Mouse (Mus musculus) kidney, postnatal 25 days (tissue): ENCODE results near the gene Bcl9.
A peak's percentile ranks its signal among the peaks of the same experiment; 100 is the strongest.

Experiments used
- DNase-seq, 2 experiments: peaks; one replicate each; pipeline ENCODE4 v3.0.0; 2021; ENCODE audit warnings: mixed read lengths in 2 of 2

Bcl9 gene

DNA sequence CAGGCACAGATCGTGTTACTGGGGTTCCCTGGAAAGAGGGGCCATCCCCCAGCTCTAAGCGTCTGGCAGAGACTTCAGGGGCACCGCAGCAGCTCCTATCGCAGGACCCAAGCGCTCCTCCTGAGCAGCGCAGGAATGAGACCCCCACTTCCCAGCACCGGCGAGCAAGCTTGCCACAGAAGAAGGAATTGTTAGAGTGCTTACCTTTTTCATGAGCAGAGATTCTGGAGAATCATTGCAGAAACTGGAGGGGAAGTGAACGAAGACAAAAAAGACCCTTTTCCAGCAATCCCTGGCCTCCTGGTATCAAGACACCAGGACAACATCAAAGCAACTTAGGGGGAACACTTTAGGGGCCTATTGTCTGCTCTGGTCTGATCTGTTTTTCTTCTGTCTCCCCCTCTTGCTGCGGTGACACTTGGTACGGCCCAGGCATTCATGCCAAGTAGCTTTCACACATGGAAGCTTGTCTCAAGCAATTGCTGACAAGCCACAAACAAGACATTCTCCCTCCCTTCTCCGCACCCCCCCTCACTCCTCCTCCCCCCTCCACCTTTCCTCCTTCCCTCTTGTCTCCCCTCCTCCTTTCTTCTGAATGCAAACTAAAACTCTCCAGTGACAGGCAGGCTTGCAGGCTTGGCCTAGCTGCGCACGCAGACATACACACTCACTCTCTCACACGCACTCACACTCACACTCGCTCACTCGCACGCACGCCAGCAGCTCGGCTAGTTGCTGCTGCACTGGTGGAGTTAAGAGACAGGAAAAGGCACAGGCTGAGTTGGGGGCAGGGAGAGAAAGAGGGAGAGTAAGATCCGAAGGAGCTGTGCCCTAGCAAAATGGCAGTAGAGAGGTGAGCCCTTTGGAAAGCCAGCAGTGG lies at the start of gene Bcl9:
Gene Bcl9, minus strand, starts transcription at position 365 of the 880 bp plus-strand sequence.
- peak; percentile 86 to 91 for DNase-seq

DNA sequence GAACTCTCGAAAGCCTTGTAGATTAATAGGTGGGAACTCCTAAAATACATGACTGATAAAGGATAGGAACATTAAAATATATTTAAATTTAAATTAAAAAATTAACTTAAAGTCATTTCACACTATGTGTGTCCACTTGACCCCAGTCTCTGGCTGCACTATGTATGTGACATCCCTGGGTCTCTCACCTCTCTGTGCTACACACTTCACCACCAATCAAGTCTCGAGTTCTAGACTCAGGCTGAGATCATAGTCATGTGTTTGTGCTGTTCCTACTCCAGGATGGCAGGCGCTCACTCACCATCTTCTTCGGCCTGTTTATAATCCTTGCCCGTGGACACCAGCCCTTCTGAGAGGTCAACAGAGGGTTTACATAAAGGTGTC lies 41.5 kb upstream of the Bcl9 start:
- no peak for DNase-seq

DNA sequence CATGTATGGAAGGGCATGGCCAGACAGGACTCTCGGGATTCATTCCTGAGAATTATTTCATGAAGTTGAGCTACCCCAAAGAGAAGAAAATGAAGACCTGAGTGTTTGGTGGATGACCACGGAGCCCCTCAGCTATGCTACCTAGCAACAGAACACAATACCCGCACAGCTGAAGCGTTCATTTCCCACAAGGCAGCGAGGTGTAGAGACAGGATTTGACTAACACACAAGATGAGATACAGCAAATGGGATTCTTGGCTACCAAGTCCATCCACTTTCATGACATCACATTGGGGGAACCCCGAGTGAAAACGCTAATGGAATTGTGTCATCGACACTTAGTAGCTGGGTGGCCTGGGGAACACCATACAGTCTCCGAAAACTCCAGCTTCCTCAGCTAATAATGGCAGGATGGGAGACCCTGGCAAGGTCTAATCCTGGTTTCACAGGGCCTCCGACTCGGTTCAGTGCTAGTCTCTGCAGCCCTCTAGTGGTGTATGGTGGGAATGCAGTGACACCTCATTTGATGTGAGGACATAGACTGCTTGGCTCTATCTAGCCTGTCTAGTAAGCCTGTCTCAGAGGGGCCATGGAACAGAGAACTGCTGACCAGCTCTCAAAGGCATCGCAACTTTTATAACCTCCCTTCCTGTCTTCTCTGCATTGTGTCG lies 40.9 kb upstream of the Bcl9 start:
- DNase-seq = peak; percentile 87 to 96

DNA sequence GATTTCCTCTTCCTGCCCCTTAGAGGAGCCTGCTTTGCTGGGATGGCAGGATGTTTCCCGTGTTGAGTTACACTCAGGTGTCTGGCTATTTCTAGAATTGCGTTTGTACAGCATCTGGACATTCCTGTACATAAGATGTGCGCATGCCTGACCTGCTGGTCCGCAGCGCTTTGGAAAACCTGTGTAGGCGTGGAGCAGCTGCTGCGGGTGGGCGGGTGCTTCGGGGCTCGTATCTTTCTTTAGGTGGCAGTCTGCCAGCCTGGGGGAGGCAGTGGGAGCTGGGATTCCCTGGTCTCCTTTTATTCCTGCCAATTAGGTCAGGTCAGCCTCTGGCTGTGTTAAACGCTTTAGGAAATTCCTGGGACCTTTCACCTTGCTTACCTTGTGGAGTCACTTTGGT lies 39.6 kb upstream of the Bcl9 start:
- DNase-seq = peak; percentile 38 to 58

DNA sequence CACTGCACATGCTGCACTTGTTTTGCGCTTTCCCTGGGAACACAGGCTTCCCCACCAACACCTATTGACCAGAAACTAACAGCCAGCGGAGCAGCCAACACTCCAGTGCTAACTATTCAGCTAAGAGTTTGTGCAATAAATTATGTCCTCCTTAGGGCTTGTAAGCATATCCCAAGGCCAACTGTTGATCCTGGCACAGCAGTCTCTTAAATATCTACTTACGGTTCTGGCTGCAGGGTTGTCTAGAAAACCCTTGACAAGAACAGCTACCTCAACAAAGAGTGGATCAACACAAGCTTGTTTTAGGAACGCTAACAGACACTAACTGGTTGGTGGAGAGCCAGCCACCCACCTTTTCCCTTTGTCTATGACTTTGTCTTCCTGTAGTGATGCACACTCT lies 38.6 kb upstream of the Bcl9 start:
- no peak for DNase-seq

DNA sequence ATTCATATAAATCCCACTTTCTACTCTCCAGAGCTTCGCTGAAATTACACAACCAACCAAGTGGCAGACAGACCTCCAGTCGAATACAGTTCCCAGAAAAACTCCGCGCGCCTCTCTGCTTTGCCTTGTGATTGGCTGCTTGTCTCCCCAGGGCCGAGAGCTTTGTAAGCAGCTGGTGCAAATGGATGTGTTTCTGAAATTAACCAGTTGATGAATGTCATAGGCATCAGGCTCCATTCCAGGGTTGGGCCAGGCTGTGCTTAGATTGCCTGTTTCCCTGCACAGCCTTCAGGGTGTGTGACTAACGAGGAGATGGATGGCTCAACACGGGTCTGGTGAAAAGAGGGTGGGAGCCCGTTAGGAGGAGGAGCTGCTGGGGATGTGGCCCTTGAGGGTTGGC lies 36.9 kb upstream of the Bcl9 start:
- DNase-seq = no peak

DNA sequence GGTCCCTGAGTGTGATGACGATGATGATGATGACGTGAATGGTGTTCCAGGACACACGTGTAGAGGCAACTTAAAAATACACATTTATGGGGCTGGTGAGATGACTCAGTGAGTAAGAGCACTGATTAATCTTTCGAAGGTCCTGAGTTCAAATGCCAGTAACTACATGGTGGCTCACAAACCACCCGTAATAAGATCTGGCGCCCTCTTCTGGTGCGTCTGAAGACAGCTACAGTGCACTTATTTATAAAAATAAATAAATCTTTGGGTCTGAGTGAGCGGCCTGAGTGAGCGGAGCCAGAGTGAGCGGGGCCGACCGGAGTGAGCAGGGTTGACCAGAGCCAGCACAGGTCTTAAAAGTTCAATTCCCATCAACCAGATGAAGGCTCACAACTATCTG lies 34.5 kb upstream of the Bcl9 start:
- DNase-seq = peak in 1 of 2 experiments; percentile 49

DNA sequence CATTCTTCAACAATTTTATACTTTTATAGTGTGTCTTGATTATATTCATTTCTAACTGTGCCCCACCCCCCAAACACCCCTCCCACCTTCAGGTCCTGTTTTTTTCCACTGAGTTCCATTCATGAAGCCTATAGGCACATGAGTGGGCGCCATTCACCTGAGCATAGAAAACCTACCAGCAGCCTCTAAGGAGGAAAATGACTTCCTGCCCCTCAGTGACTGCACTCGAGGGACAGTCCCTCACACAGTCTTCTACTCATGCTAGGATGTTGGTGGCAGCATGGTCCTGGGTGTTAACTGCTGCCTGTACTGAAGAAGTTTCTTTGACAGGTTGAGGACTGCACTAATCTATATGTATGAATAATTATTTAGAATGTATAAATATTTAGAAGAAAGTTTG lies 30.1 kb upstream of the Bcl9 start:
- no peak for DNase-seq

DNA sequence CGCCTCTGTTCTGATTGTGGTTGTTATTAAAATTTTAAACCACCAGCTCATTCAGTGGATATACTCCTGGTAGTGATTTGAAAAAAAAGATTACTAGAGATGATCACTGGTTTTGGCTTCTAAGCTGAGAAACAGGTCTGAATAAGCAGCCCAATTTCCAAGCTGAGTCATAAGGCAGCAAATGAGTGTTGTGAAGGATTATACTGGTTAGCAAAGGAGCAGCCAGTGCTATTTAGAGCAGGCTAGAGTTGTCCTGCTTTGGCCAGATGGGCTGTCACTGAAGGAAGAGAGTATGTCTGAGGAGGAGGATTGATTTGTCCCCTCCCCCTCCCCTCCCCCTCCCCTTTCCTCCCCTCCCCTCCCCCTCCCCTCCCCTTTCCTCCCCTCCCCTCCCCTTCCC lies 29.6 kb upstream of the Bcl9 start:
- DNase-seq = no peak

DNA sequence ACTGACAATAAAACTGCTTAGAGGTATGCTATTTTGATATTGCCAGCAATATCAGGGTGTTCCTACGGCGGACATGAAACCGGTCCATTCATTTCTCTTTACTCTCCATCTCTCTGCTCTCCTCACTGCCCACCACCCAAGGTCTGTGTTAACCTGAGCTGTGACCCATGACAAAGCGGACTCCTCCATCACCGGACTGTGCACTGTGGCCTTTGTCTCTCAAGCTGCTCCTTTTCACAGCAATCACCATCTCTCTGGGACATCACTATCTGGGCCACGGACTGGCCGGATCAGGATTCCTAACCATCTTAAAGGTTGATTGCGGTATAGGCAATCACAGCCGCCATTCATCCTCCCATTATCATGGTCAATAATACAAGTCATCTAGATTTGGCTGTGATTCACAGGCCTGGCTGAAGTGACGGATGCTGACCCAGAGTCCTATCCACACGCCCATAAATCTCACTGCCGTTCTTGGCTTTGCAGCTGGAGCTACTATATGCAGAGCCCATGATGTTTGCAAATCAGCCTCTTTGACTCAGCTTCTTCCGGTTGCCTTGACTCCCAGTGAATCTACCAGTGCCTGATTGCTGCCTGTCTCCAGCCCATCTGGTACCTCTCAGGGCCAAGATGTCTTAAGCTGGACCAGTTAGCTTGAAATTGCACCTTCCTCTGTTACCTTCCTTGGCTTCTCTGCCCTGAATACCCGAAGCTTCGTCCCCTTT lies 28.1 kb upstream of the Bcl9 start:
- no peak for DNase-seq

DNA sequence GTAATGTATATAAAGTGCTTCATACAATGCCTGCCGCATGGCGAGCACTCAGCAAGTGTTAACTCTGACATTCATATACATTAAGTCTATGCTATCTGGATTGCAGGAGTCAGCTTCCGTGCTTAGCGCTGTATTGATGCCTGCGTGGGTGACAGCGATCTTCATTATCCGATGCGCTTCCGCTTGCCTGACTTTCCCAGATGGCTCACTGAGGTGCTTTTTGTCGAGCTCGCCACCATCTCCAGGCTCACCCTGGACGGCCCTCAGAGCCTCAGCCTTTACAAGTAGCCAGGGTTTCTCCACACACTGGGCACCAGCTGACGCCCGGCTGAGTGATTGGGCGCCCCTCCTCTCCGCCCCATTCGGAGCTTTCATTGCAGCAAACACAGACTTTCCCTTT lies 26.3 kb upstream of the Bcl9 start:
- no peak for DNase-seq

DNA sequence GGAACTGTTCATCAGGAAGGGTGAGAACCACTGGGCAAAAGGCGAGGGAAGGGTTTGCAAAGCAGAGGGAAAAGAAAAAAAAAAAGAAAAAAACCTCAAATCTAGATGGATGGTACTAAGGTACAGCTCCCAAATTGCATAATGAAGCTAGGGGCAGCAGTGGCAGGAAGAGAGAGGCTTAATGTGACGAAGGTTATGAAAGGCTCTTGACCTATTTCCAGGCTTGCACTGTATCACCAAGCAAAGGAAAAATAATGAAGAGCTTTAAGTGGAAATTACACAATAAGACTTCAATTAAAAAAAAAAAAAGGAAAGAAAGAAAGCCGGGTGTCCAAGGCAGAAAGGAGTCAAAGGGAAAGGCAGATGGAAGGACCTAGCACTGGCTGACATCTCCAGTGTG lies 19.6 kb upstream of the Bcl9 start:
- DNase-seq = no peak

DNA sequence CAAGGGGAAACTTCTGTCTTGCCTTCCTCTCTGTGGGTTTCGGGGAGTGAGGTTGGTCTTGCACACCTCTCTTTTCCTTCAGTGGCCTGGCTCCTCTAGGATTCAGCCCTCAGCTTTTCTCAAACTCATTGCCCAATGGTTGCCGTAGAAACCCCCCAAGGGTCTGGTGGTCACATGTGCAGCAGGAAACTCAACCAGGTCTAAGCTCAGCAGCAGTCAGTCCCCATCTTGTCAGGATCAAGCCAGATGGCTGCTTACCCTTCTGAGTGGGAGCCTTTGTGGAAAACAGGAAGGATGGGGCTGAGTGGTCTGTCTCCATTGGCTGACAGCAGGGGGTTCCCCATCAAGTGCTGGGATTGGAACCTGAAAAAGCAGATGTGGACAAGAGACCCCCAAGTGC lies 15.7 kb upstream of the Bcl9 start:
- DNase-seq = no peak

DNA sequence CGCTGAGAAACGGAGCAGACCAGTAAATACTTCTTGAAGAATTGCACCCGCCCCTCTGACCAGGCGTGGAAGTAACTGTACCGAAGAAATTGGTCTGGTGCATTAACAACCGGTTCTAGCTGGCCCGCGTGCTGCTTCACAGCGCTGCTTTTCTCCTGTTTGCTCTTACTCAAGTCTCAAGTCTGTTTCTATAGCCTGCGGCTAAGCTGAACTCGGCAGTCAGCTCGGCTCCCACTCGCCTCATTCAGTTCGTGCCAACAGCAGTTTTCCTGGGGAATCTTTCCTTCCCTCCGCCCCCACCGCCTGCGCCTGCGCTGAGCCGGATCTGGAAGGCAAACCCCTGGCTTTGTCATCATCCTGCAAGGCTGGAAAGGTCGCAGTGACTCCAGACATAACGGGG lies 14.3 kb upstream of the Bcl9 start:
- DNase-seq = peak; percentile 64 to 76

DNA sequence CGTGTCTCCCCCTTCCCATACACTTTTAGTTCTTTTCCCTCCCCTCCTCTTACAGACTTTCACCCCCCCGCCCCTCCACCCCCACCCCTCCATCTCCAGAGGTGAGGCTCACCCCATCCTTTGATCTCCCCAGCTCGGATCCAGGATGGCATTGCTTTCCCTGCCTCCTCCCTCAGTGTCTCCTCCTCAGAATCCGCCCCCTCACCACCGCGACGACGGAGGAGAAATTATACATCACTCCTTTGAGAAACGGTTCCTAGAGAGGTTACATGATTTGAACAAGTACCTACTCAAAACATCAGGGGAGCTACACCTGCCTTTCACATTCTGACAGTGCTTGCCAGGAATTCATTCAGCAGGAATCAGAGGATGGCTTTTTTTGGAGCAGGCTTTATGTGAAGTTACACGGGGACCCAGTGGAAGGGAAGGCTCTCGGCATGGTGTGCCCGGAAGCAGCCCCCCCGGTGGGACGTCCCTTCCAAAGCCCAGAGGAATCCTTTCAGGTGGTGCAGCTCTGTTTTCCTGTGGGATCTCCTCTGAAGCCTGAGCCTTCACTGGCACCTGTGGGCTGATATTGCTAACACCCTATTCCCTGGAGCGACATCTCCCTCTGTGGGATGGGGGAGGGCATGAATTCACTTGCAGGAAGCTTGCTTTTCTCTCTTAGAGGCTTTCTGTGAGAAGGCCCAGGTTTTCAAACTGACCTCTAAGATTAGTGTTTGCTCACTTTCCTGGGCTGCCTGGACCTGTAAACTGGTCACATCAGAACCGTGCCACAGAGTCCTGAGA lies 12.2 kb upstream of the Bcl9 start:
- peak in 1 of 2 experiments; percentile 10 for DNase-seq

DNA sequence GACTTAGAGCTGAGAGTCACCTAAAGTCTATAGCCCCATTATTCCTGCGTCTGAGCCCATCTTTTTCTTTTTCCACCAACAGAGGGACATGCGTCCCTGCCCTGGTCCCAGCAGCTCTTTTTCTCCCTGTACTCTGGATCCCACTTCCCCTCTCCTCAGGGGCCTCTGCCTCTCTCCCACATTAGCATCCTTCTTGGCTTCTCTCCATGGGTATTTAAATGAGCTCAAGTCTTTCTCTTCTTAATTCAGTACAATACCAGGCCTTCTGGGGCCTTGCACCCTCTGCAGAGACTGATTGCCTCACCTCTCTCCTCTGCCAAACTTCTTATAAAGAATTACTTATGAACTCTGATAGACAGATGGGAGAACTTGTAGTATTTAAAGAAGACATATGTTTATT lies 10.7 kb upstream of the Bcl9 start:
- DNase-seq = no peak

DNA sequence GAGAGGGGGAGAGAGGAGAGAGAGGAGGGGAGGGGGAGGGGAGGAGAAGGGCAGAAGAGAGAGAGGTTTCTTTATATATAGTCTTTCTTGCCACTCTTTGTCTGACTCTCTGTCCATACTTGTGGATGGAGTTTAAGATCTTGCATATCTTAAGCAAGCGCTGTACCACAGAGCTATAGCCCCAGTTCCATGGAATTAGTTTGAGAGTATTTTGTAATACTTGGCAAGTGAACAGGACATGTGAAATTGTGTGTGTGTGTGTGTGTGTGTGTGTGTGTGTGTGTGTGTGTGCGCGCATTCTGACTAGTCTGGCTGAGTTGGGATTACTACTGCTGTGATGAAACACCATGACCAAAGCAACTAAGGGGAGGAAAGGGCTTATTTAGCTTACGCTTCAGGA lies 8.2 kb upstream of the Bcl9 start:
- DNase-seq = no peak

DNA sequence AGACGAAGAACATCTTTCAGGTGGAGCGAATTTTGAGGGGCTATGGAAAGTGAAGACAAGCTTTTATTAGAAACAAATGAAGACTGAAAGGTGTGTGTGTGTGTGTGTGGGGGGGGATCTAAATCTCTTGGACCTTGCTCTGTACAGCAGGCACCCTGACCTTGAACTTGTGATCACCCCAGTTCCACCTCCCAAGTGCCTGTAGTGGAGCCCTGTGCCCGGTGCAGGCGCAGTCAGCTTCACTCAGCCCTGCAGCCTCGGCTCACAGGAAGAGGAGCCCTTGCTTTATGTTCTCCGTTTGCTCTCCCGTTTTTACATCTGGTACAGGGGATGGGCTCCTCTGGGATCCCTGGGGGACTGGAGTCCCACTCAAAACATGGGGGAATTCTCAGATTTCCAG lies 3.9 kb upstream of the Bcl9 start:
- no peak for DNase-seq

DNA sequence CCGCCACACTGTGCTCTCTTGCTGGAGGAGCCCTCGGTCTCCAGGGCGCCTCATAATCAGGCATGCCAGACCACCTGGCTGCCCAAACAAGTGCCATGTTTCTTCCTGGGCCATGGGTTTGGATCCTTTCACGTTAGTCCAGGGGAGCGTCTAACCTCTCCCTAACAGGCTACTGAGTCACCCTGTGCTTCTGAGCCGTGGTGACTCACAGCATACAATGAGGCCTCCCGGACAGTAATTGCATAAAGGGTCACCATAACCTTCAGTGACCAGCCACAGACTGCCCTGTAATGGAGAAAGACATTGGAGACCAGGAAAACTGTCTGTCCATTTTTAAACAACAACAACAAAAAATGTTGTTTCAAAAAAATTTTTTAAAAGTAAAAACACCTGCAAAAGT lies 2.7 kb upstream of the Bcl9 start:
- no peak for DNase-seq

DNA sequence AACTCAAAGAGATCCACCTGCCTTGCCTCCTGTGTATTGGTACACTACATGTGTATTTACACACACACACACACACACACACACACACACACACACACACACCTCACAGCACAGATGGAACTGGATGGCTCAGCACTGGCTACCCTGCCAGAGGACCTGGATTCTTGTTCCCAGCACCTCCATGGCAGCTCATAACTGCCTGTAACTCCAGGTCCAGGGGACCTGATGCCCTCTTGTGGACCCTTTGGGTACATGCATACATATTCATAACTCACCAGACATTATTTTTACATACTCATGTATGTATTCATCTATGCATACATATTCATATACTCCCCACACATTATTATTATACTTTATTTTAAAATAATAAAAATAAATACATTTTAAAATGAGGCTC lies 2.2 kb upstream of the Bcl9 start:
- no peak for DNase-seq

DNA sequence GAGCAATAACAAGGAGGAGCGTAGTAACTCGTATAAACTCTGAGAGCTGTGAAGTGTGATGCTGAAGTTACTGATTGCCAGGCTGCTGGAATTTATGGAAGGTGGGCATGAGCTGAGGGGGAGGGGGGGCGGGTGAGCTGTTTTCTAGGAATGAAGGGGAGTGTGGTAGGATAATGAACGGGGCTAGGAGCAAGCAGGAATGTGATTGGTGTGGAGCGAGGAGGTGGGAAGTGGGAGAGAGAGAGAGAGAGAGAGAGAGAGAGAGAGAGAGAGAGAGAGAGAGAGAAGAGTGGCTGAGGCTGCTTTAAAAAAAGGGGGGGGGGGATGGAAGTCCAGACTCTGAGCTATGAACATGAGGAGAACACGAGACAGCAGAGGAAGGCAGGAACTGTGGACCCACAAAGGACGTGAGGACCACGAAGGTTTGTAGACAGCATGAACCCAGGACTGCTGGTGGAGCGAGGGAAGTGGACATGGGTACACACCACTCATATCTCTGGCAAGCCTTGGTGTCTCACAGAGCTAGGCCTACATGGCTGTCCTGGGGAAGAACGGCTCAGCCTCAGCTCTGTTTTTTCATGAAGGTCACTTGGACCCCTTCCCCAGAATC lies 1.2 kb upstream of the Bcl9 start:
- DNase-seq = peak in 1 of 2 experiments; percentile 55

DNA sequence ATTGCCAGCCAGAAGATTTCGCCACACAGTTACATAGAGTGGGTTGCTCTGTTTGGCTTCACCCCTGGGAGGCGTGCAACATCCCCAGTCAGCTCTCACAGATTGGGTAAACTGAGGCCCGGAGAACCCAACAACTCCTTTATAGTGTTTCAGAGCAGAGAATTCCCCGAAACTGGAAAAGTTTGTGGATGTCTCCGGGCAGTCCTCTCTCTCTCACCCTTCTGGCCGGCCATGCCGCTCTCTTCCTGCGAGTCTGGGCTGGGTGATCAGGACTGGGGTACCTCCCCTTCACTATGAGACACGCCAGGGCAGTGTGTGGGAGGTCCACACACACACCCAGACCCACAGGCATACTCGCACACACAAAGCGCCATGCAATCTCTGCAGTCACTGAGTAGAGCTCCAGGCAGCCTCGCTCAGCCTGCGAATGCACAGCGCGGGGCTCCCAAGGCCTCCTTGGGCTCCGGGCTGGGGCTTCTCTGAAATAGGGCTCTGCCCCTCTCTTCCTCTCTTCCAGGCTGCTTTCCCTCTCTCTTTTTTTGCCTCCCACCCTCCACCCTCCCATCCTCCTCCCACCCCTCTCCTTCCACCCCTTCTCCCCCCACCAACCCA lies 670 bp downstream of the Bcl9 start:
- DNase-seq = peak; percentile 48 to 64
